Mouse (Mus musculus): ENCODE measurements around the gene Slc5a10. TPM values are rescaled to one million over a fixed set of nuclear protein-coding genes. Genes with fewer than 3 reads are reported as not detected.
"Not testable (repeated sequence)": the region's sequence is repeated elsewhere in the genome, so short reads cannot be mapped to it uniquely, and the experiment has no call there.

The Slc5a10 gene
- polyA plus RNA-seq, 1 experiment from 2014 or later, result 0.07 TPM

GRCm38 (mm10) chr11:61637413-61637812 lies 83.2 kb downstream of the Slc5a10 start:
- no peak for ATAC-seq (ENCODE audit: extremely low read depth, insufficient number of reproducible peaks, low FRiP score, low TSS enrichment)
- 34% methylated on average over 1 of the region's 1 CpGs for WGBS
- no peak overlapping the region for H3K4me2 ChIP-seq
- no peak overlapping the region for H3K27ac ChIP-seq (replicated peaks)
- no peaks in the 10 kb centered on the region; the same call in 1 of the 2 replicates for H3K4me1 ChIP-seq
- no peak overlapping the region for H3K9ac ChIP-seq
- no peaks in the 10 kb centered on the region for H3K9me3 ChIP-seq
- H3K4me3 ChIP-seq, result no peak overlapping the region
- no peaks in the 10 kb centered on the region for H3K36me3 ChIP-seq
- H3K27me3 ChIP-seq (replicated peaks), result 0 out of 2 replicates have a peak, but pooled peaks cover 4% of the 10 kb centered on the region

GRCm38 (mm10) chr11:61636309-61636708 lies 84.3 kb downstream of the Slc5a10 start:
- H3K4me1 ChIP-seq; H3K9me3 ChIP-seq; H3K27ac ChIP-seq (replicated peaks); H3K27me3 ChIP-seq (replicated peaks); H3K9ac ChIP-seq; H3K4me3 ChIP-seq; ATAC-seq (ENCODE audit: extremely low read depth, insufficient number of reproducible peaks, low FRiP score, low TSS enrichment); H3K4me2 ChIP-seq; H3K36me3 ChIP-seq: not testable (repeated sequence)
- WGBS, result 86% methylated on average over 3 of the region's 4 CpGs

- H3K27ac ChIP-seq (replicated peaks), result no peak overlapping the region
- H3K36me3 ChIP-seq, result no peaks in the 10 kb centered on the region
- no peak for ATAC-seq (ENCODE audit: extremely low read depth, insufficient number of reproducible peaks, low FRiP score, low TSS enrichment)
- no peak overlapping the region for H3K9ac ChIP-seq
- H3K27me3 ChIP-seq (replicated peaks), result no peaks in the 10 kb centered on the region
- H3K9me3 ChIP-seq, result peaks cover 4% of the 10 kb centered on the region; the same call in 1 of the 2 replicates
- 35% methylated on average over 3 of the region's 3 CpGs for WGBS
- H3K4me3 ChIP-seq, result no peak overlapping the region
- no peak overlapping the region for H3K4me2 ChIP-seq
- no peaks in the 10 kb centered on the region for H3K4me1 ChIP-seq
Observed at GRCm38 (mm10) chr11:61629621-61630020, 91.0 kb downstream of the Slc5a10 start.

- H3K4me1 ChIP-seq, result no peaks in the 10 kb centered on the region
- WGBS, result 88% methylated on average over 1 of the region's 1 CpGs
Observed at GRCm38 (mm10) chr11:61626509-61626908, 94.1 kb downstream of the Slc5a10 start.

GRCm38 (mm10) chr11:61625136-61625535 lies 95.5 kb downstream of the Slc5a10 start:
- H3K27me3 ChIP-seq (replicated peaks), result no peaks in the 10 kb centered on the region
- H3K36me3 ChIP-seq, result no peaks in the 10 kb centered on the region
- H3K4me3 ChIP-seq, result no peak overlapping the region
- no peak overlapping the region for H3K27ac ChIP-seq (replicated peaks)
- ATAC-seq (ENCODE audit: extremely low read depth, insufficient number of reproducible peaks, low FRiP score, low TSS enrichment), result no peak
- no peak overlapping the region for H3K4me2 ChIP-seq
- WGBS, result 76% methylated on average over 7 of the region's 7 CpGs
- peaks cover 6% of the 10 kb centered on the region; the same call in 1 of the 2 replicates for H3K4me1 ChIP-seq
- peaks cover 3% of the 10 kb centered on the region; the same call in 1 of the 2 replicates for H3K9me3 ChIP-seq
- no peak overlapping the region for H3K9ac ChIP-seq

More at GRCm38 (mm10) chr11:61626509-61626908, 94.1 kb downstream of the Slc5a10 start:
- Histone ChIP-seq H3K9ac (no peak overlapping the region), H3K36me3 (no peaks in the 10 kb centered on the region), H3K9me3 (peaks cover 4% of the 10 kb centered on the region; the same call in 1 of the 2 replicates), H3K27ac (replicated peaks) (no peak overlapping the region), H3K27me3 (replicated peaks) (no peaks in the 10 kb centered on the region), H3K4me3 (no peak overlapping the region), H3K4me2 (no peak overlapping the region)
- ATAC-seq (ENCODE audit: extremely low read depth, insufficient number of reproducible peaks, low FRiP score, low TSS enrichment), result no peak

Other genes starting within 250 kb of the Slc5a10 start
- gene Mfap4, start 235.4 kb downstream of the Slc5a10 start, polyA plus RNA-seq (2015; fragmentation: Nextera tagmentation; extraction: Ambion mirVana), result 114 and 126 TPM in 2 replicates
- gene Mapk7, start 226.4 kb downstream of the Slc5a10 start, polyA plus RNA-seq (2015; fragmentation: Nextera tagmentation; extraction: Ambion mirVana), result 28.8 and 29.6 TPM in 2 replicates
- gene B9d1, start 215.7 kb downstream of the Slc5a10 start, polyA plus RNA-seq (2015; fragmentation: Nextera tagmentation; extraction: Ambion mirVana), result 13.6 and 14.2 TPM in 2 replicates
- gene Epn2, start 141.1 kb downstream of the Slc5a10 start, polyA plus RNA-seq (2015; fragmentation: Nextera tagmentation; extraction: Ambion mirVana), result 19.8 and 20.5 TPM in 2 replicates
- 10.5 and 11.2 TPM in 2 replicates for gene Grap, start 67.6 kb downstream of the Slc5a10 start, polyA plus RNA-seq (2015; fragmentation: Nextera tagmentation; extraction: Ambion mirVana)
- gene Fam83g, start 36.7 kb downstream of the Slc5a10 start, polyA plus RNA-seq (2015; fragmentation: Nextera tagmentation; extraction: Ambion mirVana), result 1.5 and 1.6 TPM in 2 replicates
- 17.0 and 19.0 TPM in 2 replicates for gene Prpsap2, start 41.3 kb upstream of the Slc5a10 start, polyA plus RNA-seq (2015; fragmentation: Nextera tagmentation; extraction: Ambion mirVana)
- 10.4 and 11.2 TPM in 2 replicates for gene Ulk2, start 134.2 kb upstream of the Slc5a10 start, polyA plus RNA-seq (2015; fragmentation: Nextera tagmentation; extraction: Ambion mirVana)
- gene Akap10, start 209.4 kb upstream of the Slc5a10 start, polyA plus RNA-seq (2015; fragmentation: Nextera tagmentation; extraction: Ambion mirVana), result 11.9 and 12.4 TPM in 2 replicates
- gene Specc1, start 235.9 kb upstream of the Slc5a10 start, polyA plus RNA-seq (2015; fragmentation: Nextera tagmentation; extraction: Ambion mirVana), result 12.2 and 13.1 TPM in 2 replicates